Mouse (Mus musculus): Measurements from ENCODE around the gene Mcm3ap. TPM values are rescaled to one million over a fixed set of nuclear protein-coding genes. Genes with fewer than 3 reads are reported as not detected.

The Mcm3ap gene
- total and polyA plus RNA-seq, 3 experiments: 26.4 to 47.8 (median 34.2) TPM

DNA sequence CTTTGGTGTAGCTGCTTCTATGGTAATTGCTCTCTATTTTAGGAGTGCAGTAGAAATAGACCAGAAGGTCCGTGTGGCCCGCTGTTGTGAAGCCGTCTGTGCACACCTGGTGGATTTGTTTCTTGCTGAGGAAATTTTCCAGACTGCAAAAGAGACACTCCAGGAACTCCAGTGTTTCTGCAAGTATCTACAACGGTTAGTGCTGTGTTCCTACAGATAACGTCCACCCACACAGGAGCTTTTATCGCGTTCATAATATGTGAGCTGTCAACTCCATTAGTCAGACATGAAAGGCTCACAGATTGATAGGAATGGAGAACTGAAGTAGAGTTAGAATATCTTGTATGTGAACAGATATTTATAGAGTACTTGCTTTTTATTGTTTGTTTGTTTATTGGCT lies 27.6 kb downstream of the Mcm3ap start:
- in situ Hi-C loops (cut with MboI; ENCODE audit: low pct_ligation_motif_present, low pct_unique_long_range_greater_than_20kb, low sequenced_read_pairs): no loop called here
- peaks cover 63 to 89% of the 10 kb centered on the region in 2 experiments for H3K36me3 ChIP-seq (replicated peaks in 1 of 2; ENCODE audit: control insufficient read depth in 1 of 2, insufficient read depth in 1 of 2, low read length in 1 of 2)

DNA sequence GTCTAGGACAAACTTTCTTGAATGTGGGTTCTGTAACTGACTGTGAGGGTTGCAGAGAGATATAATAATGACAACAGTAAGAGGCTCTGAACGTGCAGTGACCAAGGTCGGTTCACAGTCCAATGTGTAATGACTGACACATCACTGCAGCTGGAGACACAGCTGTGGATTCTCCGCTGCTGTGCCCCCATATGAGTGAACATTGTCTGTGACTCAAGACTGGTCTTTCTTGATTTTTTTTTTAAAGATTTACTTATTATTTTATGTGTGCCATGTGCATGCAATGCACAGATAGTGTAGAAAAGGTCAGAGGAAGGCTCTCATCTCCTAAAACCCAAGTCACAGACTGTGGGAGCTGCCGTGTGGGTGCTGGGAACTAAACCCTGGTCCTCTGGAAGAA lies 28.8 kb downstream of the Mcm3ap start:
- DNase-seq (ENCODE audit: extremely low read depth): no peak
- H3K36me3 ChIP-seq (replicated peaks in 1 of 2; ENCODE audit: control insufficient read depth in 1 of 2, insufficient read depth in 1 of 2, low read length in 1 of 2): peaks cover 67 to 92% of the 10 kb centered on the region in 2 experiments
- dilution Hi-C loops (cut with MboI; ENCODE audit: extremely low pct_ligation_motif_present, extremely low pct_unique_long_range_greater_than_20kb, low sequenced_read_pairs): no loop called here

More for the DNA sequence above, 27.6 kb downstream of the Mcm3ap start:
- no peak for DNase-seq (ENCODE audit: extremely low read depth)
- Histone ChIP-seq H3K79me2 (replicated peaks; ENCODE audit: control insufficient read depth, extremely low read depth, insufficient read depth, poor library complexity, severe bottlenecking) (no peaks in the 10 kb centered on the region), H3K4me1 (ENCODE audit: control insufficient read depth in 1 of 2, insufficient read depth in 2 of 2) (no peaks in the 10 kb centered on the region), H3K4me2 (ENCODE audit: insufficient read depth, low read depth, poor library complexity, severe bottlenecking) (no peak overlapping the region), H3K4me3 (replicated peaks in 1 of 3; ENCODE audit: low read depth in 2 of 3, low read length in 2 of 3, poor library complexity in 1 of 3) (no peak overlapping the region), H3K9me3 (replicated peaks; ENCODE audit: low read length) (no peaks in the 10 kb centered on the region), H3K27me3 (replicated peaks) (no peaks in the 10 kb centered on the region), H3K9ac (ENCODE audit: insufficient read depth, low read depth) (no peak overlapping the region), H3K27ac (ENCODE audit: insufficient read depth, low read depth) (no peak overlapping the region)
- TF ChIP-seq KAT2A (IDR thresholded peaks at IDR 0.05; ENCODE audit: insufficient replicate concordance, low read length): no peak
- TF ChIP-seq IRF4 (IDR thresholded peaks at IDR 0.05; ENCODE audit: low read depth, low read length): no peak
- no peak for TF ChIP-seq NELFE (IDR thresholded peaks at IDR 0.05; ENCODE audit: low read depth, low read length)
- no peak for TF ChIP-seq JUND (conservative IDR thresholded peaks at IDR 0.05; ENCODE audit: low read depth, low read length)
- TF ChIP-seq SMC3 (IDR thresholded peaks at IDR 0.05; ENCODE audit: low read depth, low read length): no peak
- no peak for TF ChIP-seq MAFK (IDR thresholded peaks at IDR 0.05; ENCODE audit: insufficient replicate concordance, low read length)
- no peak for TF ChIP-seq PAX5 (IDR thresholded peaks at IDR 0.05; ENCODE audit: low read length)
- TF ChIP-seq ZNF384 (IDR thresholded peaks at IDR 0.05; ENCODE audit: low read depth, low read length): no peak
- no peak for TF ChIP-seq ZC3H11A (IDR thresholded peaks at IDR 0.05; ENCODE audit: low read depth, low read length)
- TF ChIP-seq GABPA (IDR thresholded peaks at IDR 0.05; ENCODE audit: insufficient replicate concordance, low read depth, low read length): no peak
- TF ChIP-seq ETS1 (conservative IDR thresholded peaks at IDR 0.05; ENCODE audit: low read depth, low read length): no peak
- no peak for TF ChIP-seq ZKSCAN1 (IDR thresholded peaks at IDR 0.05; ENCODE audit: borderline replicate concordance, low read depth, low read length)
- dilution Hi-C loops (cut with MboI; ENCODE audit: extremely low pct_ligation_motif_present, extremely low pct_unique_long_range_greater_than_20kb, low sequenced_read_pairs): no loop called here

More for the DNA sequence above, 28.8 kb downstream of the Mcm3ap start:
- Histone ChIP-seq H3K27me3 (replicated peaks) (no peaks in the 10 kb centered on the region), H3K4me3 (replicated peaks in 1 of 3; ENCODE audit: low read depth in 2 of 3, low read length in 2 of 3, poor library complexity in 1 of 3) (no peak overlapping the region), H3K4me2 (ENCODE audit: insufficient read depth, low read depth, poor library complexity, severe bottlenecking) (no peak overlapping the region), H3K9me3 (replicated peaks; ENCODE audit: low read length) (no peaks in the 10 kb centered on the region), H3K79me2 (replicated peaks; ENCODE audit: control insufficient read depth, extremely low read depth, insufficient read depth, poor library complexity, severe bottlenecking) (no peaks in the 10 kb centered on the region), H3K27ac (ENCODE audit: insufficient read depth, low read depth) (no peak overlapping the region), H3K4me1 (ENCODE audit: control insufficient read depth in 1 of 2, insufficient read depth in 2 of 2) (no peaks in the 10 kb centered on the region), H3K9ac (ENCODE audit: insufficient read depth, low read depth) (no peak overlapping the region)
- in situ Hi-C loops (cut with MboI; ENCODE audit: low pct_ligation_motif_present, low pct_unique_long_range_greater_than_20kb, low sequenced_read_pairs): no loop called here
- TF ChIP-seq MAZ (IDR thresholded peaks at IDR 0.05; ENCODE audit: low read depth, low read length): no peak
- no peak for TF ChIP-seq RAD21 (IDR thresholded peaks at IDR 0.05; ENCODE audit: low read depth, low read length)
- no peak for TF ChIP-seq E2F4 (IDR thresholded peaks at IDR 0.05; ENCODE audit: insufficient replicate concordance, low read depth, low read length)
- no peak for TF ChIP-seq CHD2 (IDR thresholded peaks at IDR 0.05; ENCODE audit: low read length)
- no peak for TF ChIP-seq NELFE (IDR thresholded peaks at IDR 0.05; ENCODE audit: low read depth, low read length)
- TF ChIP-seq CTCF (conservative IDR thresholded peaks at IDR 0.05 in 1 of 2, IDR thresholded peaks at IDR 0.05 in 1 of 2; ENCODE audit: low read depth in 2 of 2, low read length in 2 of 2): no peak
- no peak for TF ChIP-seq ELF1 (IDR thresholded peaks at IDR 0.05; ENCODE audit: low read depth, low read length)
